Mouse (Mus musculus): ENCODE results near the gene Ddo. TPM values are rescaled to one million over a fixed set of nuclear protein-coding genes. Genes with fewer than 3 reads are reported as not detected.

The Ddo gene
- polyA plus RNA-seq, 1 experiment, result not detected

DNA sequence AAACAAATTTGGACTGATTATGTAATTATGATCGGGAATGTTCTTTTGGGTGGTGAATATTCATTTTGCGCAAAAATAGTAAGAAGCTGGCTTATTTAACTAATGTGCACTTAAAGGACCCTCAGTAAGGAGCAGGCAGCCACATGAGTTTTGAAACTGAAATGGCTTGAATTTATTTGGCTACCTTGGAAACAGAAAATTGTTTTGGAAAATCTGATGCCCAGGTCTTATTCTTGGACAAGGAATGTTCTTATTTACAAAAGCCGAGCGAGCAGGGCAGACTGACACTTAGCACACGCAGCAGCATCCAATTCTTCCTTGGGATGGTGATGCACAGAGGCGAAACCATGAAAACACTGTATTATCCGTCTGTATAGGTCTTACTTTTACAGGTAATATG, 81.3 kb downstream of the Ddo start:
- no peak for TF ChIP-seq GATA1 (IDR thresholded peaks at IDR 0.05; ENCODE audit: borderline replicate concordance, low read length)
- no peak for TF ChIP-seq FLI1 (IDR thresholded peaks at IDR 0.05; ENCODE audit: low read length)
- H3K4me3 ChIP-seq (replicated peaks), result no peak overlapping the region
- peaks cover 5% of the 10 kb centered on the region for H3K27me3 ChIP-seq (replicated peaks)
- no peaks in the 10 kb centered on the region for H3K36me3 ChIP-seq (replicated peaks; ENCODE audit: low read length)
- peaks cover 5% of the 10 kb centered on the region for H3K4me1 ChIP-seq
- H3K9me3 ChIP-seq, result no peaks in the 10 kb centered on the region

DNA sequence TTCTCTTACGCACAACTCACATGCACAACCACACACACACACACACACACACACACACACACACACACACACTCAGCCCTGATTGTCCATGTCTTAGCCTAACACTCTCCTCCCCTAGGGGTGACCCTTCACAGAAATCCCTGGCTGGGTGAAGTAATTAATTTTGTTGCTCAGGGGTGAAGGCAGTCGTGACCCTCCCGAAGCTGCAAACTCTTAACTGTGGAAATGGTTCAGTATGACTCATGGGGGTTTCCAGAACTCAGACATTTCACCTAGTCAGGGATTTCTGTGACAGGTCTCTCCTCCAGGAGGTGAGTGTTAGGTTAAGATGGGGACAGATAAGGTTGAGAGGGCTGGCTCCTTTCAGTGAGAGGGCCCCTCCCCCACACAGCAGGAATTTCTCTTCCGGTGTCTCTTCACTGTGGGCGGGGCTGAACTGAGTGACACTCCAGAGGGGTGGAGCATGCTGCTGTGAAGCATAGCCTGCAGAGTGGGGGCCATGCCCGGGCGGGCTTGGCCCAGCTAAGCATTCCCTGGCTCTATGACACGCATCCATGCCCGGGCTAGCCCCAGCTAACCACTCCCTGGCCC, 83.3 kb downstream of the Ddo start:
- TF ChIP-seq FLI1 (IDR thresholded peaks at IDR 0.05; ENCODE audit: low read length) (no peak), GATA1 (IDR thresholded peaks at IDR 0.05; ENCODE audit: borderline replicate concordance, low read length) (no peak)
- no peaks in the 10 kb centered on the region for H3K9me3 ChIP-seq
- H3K36me3 ChIP-seq (replicated peaks; ENCODE audit: low read length), result no peaks in the 10 kb centered on the region
- H3K4me3 ChIP-seq (replicated peaks), result no peak overlapping the region
- H3K4me1 ChIP-seq, result peaks cover 5% of the 10 kb centered on the region
- H3K27me3 ChIP-seq (replicated peaks), result peaks cover 5% of the 10 kb centered on the region

DNA sequence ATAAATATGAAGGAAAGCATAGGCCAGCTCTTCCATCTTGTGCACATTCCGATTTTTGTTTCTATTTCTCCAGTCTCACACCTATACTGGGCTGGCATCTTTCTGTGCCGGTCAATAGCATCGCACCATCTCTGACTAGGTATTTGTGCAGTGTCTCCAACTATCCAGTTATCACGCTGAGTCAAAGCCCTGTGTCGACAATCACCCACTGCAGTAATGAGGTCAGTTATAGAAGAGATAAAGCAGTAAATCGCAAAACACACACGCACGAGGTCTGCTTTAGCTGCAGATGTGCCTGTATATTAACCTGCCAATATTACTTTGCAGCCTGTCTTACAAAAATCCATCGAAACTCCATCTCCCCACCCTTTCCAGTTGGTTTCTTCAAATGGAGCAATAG, 84.0 kb downstream of the Ddo start:
- Histone ChIP-seq H3K4me3 (replicated peaks) (no peak overlapping the region), H3K9me3 (no peaks in the 10 kb centered on the region), H3K27me3 (replicated peaks) (peaks cover 5% of the 10 kb centered on the region), H3K4me1 (peaks cover 5% of the 10 kb centered on the region), H3K36me3 (replicated peaks; ENCODE audit: low read length) (no peaks in the 10 kb centered on the region)
- TF ChIP-seq FLI1 (IDR thresholded peaks at IDR 0.05; ENCODE audit: low read length), result no peak
- no peak for TF ChIP-seq GATA1 (IDR thresholded peaks at IDR 0.05; ENCODE audit: borderline replicate concordance, low read length)

DNA sequence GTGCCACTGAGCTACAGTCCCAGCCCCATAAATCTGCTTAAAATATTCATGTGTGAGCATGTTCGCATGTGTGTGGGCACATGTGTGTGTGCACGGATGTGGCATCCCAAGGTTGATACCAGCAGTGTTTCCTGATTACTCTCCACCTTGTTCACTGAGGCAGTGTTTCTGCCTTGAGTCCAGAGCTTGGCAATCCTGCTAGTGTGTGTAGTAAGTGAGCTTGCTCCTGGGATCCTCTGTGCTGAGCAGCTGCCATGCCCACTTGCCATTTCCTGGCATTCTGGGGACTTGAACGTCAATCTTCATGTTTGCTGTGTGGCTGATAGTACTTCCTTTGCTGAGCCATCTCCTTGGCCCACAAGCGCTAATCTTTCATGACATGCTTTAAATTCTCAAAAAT, 85.3 kb downstream of the Ddo start:
- Histone ChIP-seq H3K4me3 (replicated peaks) (peak overlapping the region; percentile 12), H3K9me3 (no peaks in the 10 kb centered on the region), H3K4me1 (peaks cover 5% of the 10 kb centered on the region), H3K36me3 (replicated peaks; ENCODE audit: low read length) (no peaks in the 10 kb centered on the region), H3K27me3 (replicated peaks) (peaks cover 3% of the 10 kb centered on the region)
- TF ChIP-seq GATA1 (IDR thresholded peaks at IDR 0.05; ENCODE audit: borderline replicate concordance, low read length) (no peak), FLI1 (IDR thresholded peaks at IDR 0.05; ENCODE audit: low read length) (no peak)

DNA sequence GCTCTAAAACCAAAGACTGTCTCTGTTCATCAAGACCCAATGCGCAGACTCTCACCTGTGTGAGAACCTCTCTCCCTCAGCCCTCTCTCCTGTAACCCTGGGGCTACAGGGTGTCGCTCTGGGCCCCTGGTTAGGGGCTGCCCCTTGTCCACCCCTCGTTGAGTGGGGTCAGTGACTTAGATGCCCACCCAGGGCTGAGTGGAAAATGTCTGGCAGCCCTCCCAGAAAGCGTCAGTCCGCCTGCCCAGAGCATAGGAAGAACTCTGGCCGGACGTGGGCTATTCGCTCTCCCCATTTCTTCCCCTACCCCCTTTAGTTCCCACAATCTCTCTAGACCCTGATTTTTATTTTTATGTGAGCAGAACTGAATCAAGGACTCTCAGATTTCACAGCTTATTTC, 86.5 kb downstream of the Ddo start:
- TF ChIP-seq GATA1 (IDR thresholded peaks at IDR 0.05; ENCODE audit: borderline replicate concordance, low read length), result no peak
- TF ChIP-seq FLI1 (IDR thresholded peaks at IDR 0.05; ENCODE audit: low read length), result no peak
- Histone ChIP-seq H3K4me1 (peaks cover 5% of the 10 kb centered on the region), H3K4me3 (replicated peaks) (no peak overlapping the region), H3K9me3 (no peaks in the 10 kb centered on the region), H3K36me3 (replicated peaks; ENCODE audit: low read length) (no peaks in the 10 kb centered on the region), H3K27me3 (replicated peaks) (peaks cover 3% of the 10 kb centered on the region)

GRCm38 (mm10) chr10:40716713-40717112, 86.9 kb downstream of the Ddo start:
- Histone ChIP-seq H3K36me3 (replicated peaks; ENCODE audit: low read length) (no peaks in the 10 kb centered on the region), H3K9me3 (no peaks in the 10 kb centered on the region), H3K27me3 (replicated peaks) (peaks cover 3% of the 10 kb centered on the region), H3K4me3 (replicated peaks) (no peak overlapping the region), H3K4me1 (peaks cover 5% of the 10 kb centered on the region)
- TF ChIP-seq GATA1 (IDR thresholded peaks at IDR 0.05; ENCODE audit: borderline replicate concordance, low read length) (no peak), FLI1 (IDR thresholded peaks at IDR 0.05; ENCODE audit: low read length) (no peak)

- Histone ChIP-seq H3K36me3 (replicated peaks; ENCODE audit: low read length) (no peaks in the 10 kb centered on the region), H3K9me3 (no peaks in the 10 kb centered on the region)
- TF ChIP-seq GATA1 (IDR thresholded peaks at IDR 0.05; ENCODE audit: borderline replicate concordance, low read length), result no peak
- no peak for TF ChIP-seq FLI1 (IDR thresholded peaks at IDR 0.05; ENCODE audit: low read length)
Observed at GRCm38 (mm10) chr10:40718362-40718761, 88.6 kb downstream of the Ddo start.

GRCm38 (mm10) chr10:40719062-40719461, 89.3 kb downstream of the Ddo start:
- Histone ChIP-seq H3K4me3 (replicated peaks) (no peak overlapping the region), H3K36me3 (replicated peaks; ENCODE audit: low read length) (no peaks in the 10 kb centered on the region), H3K27me3 (replicated peaks) (peaks cover 6% of the 10 kb centered on the region), H3K9me3 (no peaks in the 10 kb centered on the region), H3K4me1 (peaks cover 5% of the 10 kb centered on the region)
- TF ChIP-seq GATA1 (IDR thresholded peaks at IDR 0.05; ENCODE audit: borderline replicate concordance, low read length) (no peak), FLI1 (IDR thresholded peaks at IDR 0.05; ENCODE audit: low read length) (no peak)

More at GRCm38 (mm10) chr10:40718362-40718761, 88.6 kb downstream of the Ddo start:
- Histone ChIP-seq H3K27me3 (replicated peaks) (peaks cover 3% of the 10 kb centered on the region), H3K4me1 (peaks cover 5% of the 10 kb centered on the region), H3K4me3 (replicated peaks) (no peak overlapping the region)

- no peak for TF ChIP-seq FLI1 (IDR thresholded peaks at IDR 0.05; ENCODE audit: low read length)
- TF ChIP-seq GATA1 (IDR thresholded peaks at IDR 0.05; ENCODE audit: borderline replicate concordance, low read length), result no peak
- H3K27me3 ChIP-seq (replicated peaks), result peaks cover 3% of the 10 kb centered on the region
- no peaks in the 10 kb centered on the region for H3K4me1 ChIP-seq
- H3K36me3 ChIP-seq (replicated peaks; ENCODE audit: low read length), result no peaks in the 10 kb centered on the region
- no peak overlapping the region for H3K4me3 ChIP-seq (replicated peaks)
- no peaks in the 10 kb centered on the region for H3K9me3 ChIP-seq
Observed at GRCm38 (mm10) chr10:40720883-40721282, 91.1 kb downstream of the Ddo start.

DNA sequence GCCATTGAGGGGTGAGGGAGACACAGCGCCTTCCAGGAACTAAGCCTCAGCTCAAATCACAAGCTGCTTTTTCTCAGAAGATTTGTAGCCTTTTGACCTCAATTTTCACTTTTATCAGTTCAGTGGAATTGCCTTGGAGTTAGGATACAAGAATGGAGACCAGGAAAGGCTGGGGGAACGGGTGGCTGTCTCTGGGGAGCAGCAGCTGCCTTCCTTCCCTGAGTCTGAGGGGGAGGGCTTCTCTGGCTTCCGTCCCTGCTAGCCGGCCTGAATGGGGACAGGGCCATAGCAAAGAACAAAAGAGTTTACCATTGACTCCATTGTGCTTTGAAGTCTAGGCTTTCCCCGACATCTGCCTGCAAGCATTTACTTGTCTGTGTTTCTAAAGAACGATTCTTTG, 94.5 kb downstream of the Ddo start:
- TF ChIP-seq GATA1 (IDR thresholded peaks at IDR 0.05; ENCODE audit: borderline replicate concordance, low read length) (no peak), FLI1 (IDR thresholded peaks at IDR 0.05; ENCODE audit: low read length) (no peak)

DNA sequence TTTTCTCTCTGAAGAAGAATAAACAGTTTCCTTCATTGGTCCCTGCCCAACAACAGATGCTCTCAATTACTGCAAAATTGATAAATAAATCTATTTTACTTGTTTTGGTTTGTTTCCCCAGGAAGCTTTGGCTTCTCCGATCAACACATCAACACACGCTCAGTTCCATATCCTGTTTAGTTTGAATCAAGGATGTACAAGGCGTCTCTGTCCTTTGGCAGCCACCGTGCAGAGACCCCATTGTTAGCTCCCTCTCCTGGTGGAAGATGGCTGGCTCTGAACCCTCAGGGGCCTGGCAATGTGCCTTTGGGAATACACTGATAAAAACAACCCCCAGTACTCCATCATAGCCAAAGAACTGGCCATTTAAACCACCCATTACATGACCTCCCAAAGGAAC, 95.3 kb downstream of the Ddo start:
- H3K27me3 ChIP-seq (replicated peaks), result peaks cover 4% of the 10 kb centered on the region
- H3K36me3 ChIP-seq (replicated peaks; ENCODE audit: low read length), result no peaks in the 10 kb centered on the region
- H3K4me1 ChIP-seq, result no peaks in the 10 kb centered on the region
- H3K4me3 ChIP-seq (replicated peaks), result no peak overlapping the region
- H3K9me3 ChIP-seq, result no peaks in the 10 kb centered on the region
- TF ChIP-seq GATA1 (IDR thresholded peaks at IDR 0.05; ENCODE audit: borderline replicate concordance, low read length) (no peak), FLI1 (IDR thresholded peaks at IDR 0.05; ENCODE audit: low read length) (no peak)

More for the DNA sequence above, 94.5 kb downstream of the Ddo start:
- Histone ChIP-seq H3K4me1 (no peaks in the 10 kb centered on the region), H3K9me3 (no peaks in the 10 kb centered on the region), H3K4me3 (replicated peaks) (no peak overlapping the region), H3K36me3 (replicated peaks; ENCODE audit: low read length) (no peaks in the 10 kb centered on the region), H3K27me3 (replicated peaks) (peaks cover 4% of the 10 kb centered on the region)

All from megakaryocyte, embryonic 14.5 days (primary cell).